Mouse (Mus musculus): Measurements from ENCODE around the gene Zfp955a.
"Not testable (repeated sequence)": the region's sequence is repeated elsewhere in the genome, so short reads cannot be mapped to it uniquely, and the experiment has no call there.

Gene Zfp955a

GRCm38 (mm10) chr17:33254530-33255318, at the start of gene Zfp955a:
Gene Zfp955a, minus strand, starts transcription at chr17:33255145.
- not testable (repeated sequence) for DNase-seq (ENCODE audit: extremely low spot score, low read depth, low spot score)

- not testable (repeated sequence) for DNase-seq (ENCODE audit: extremely low spot score, low read depth, low spot score)
Observed at GRCm38 (mm10) chr17:33289876-33290149, 34.9 kb upstream of the Zfp955a start.

GRCm38 (mm10) chr17:33289039-33289875, 34.3 kb upstream of the Zfp955a start, which contains the start of gene Zfp955b:
Gene Zfp955b, plus strand, starts transcription at chr17:33289544.
- not testable (repeated sequence) for DNase-seq (ENCODE audit: extremely low spot score, low read depth, low spot score)

GRCm38 (mm10) chr17:33268907-33269306, 14.0 kb upstream of the Zfp955a start:
- no peak for DNase-seq (ENCODE audit: extremely low spot score, low read depth, low spot score)

GRCm38 (mm10) chr17:33264376-33264775, 9.4 kb upstream of the Zfp955a start, which contains the start of gene Olfr63:
Gene Olfr63, plus strand, starts transcription at chr17:33264676.
- no peak for DNase-seq (ENCODE audit: extremely low spot score, low read depth, low spot score)

- DNase-seq (ENCODE audit: extremely low spot score, low read depth, low spot score) = not testable (repeated sequence)
Observed at GRCm38 (mm10) chr17:33255319-33255657, 343 bp upstream of the Zfp955a start.

- not testable (repeated sequence) for DNase-seq (ENCODE audit: extremely low spot score, low read depth, low spot score)
Observed at GRCm38 (mm10) chr17:33236646-33237045, 18.3 kb downstream of the Zfp955a start.

GRCm38 (mm10) chr17:33221590-33221989, 33.4 kb downstream of the Zfp955a start, which contains the start of gene Olfr1564:
Gene Olfr1564, minus strand, starts transcription at chr17:33221690.
- no peak for DNase-seq (ENCODE audit: extremely low spot score, low read depth, low spot score)

- not testable (repeated sequence) for DNase-seq (ENCODE audit: extremely low spot score, low read depth, low spot score)
Observed at GRCm38 (mm10) chr17:33191002-33191401, 63.9 kb downstream of the Zfp955a start, which contains the start of gene Olfr239. Gene Olfr239, plus strand, starts transcription at chr17:33191302.

All from hindlimb bud, embryonic 11.5 days (tissue).